Mouse (Mus musculus): ENCODE measurements around the gene Sez6l. TPM values are rescaled to one million over a fixed set of nuclear protein-coding genes. Genes with fewer than 3 reads are reported as not detected.
"Not testable (repeated sequence)": the region's sequence is repeated elsewhere in the genome, so short reads cannot be mapped to it uniquely, and the experiment has no call there.

Gene Sez6l
- polyA plus RNA-seq, 1 experiment from 2014 or later = 0.97 TPM

DNA sequence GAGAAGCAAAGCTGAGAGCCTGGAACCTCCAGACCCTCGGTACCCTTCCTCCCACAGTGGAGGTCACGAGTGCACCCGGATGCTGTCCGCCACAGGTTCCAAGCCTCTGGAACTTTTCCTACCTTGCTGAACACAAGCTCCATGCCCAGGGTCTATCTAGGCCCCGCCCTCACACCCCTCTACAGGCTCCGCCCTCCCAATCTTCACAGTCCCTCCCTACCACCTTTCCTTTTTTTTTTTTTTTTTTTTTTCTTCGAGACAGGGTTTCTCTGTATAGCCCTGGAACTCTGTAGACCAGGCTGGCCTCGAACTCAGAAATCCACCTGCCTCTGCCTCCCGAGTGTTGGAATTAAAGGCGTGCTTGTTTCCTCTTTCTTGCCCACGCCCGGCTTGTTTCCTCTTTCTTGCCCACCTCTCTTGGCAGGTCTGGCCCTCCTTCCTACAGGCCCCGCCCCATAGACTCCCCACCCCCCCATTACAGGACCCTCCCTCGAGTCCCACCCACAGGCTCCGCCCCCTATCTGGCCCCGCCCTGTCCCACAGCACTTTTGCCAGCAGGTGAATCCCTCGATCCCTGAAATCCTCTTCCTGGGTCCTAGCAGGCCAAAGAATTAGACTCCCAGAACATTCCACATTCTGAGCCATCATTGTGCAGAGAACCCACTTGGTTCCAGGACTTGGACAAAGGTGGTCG is 128.1 kb downstream of the Sez6l start, which contains the start of gene Gm6588:
Gene Gm6588 (plus strand): TSS at position 680 of the 694 bp plus-strand sequence.
- Histone ChIP-seq H3K9me3 (no peaks in the 10 kb centered on the region), H3K4me1 (no peaks in the 10 kb centered on the region), H3K4me3 (no peak within 1 kb of the TSS), H3K27me3 (no peaks in the 10 kb centered on the region; the same call in 1 of the 2 replicates), H3K27ac (no peak within 1 kb of the TSS), H3K4me2 (no peak within 1 kb of the TSS), H3K36me3 (no peaks in the 10 kb centered on the region), H3K9ac (no peak within 1 kb of the TSS)
- ATAC-seq (ENCODE audit: insufficient number of reproducible peaks, low FRiP score, low TSS enrichment, low read depth) = 0 out of 2 replicates have a peak, but pooled peaks have one; percentile 4
- 65% methylated on average over 18 of the region's 18 CpGs for WGBS

DNA sequence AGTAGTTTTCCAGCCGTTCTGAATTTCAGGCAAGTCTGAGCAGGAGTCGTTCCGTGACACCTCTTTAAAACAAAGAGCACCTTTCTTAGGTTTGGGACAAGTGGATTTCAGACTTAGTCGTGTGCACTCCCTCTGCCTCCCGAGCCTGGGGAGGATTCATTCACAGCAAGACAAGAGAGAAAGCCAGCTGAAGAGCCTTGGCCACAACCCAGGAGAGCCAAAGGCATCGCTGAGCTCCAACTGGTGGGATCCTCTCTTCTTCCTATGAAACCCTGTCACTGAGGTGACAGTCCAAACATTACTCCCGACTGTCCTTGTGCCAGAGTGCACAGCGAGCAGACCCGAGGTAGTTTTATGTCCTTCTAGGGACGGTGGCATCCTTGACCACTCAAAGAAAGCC is 138.4 kb downstream of the Sez6l start:
- no peaks in the 10 kb centered on the region for H3K36me3 ChIP-seq
- H3K27me3 ChIP-seq = peaks cover 12% of the 10 kb centered on the region
- no peak overlapping the region for H3K27ac ChIP-seq
- no peak overlapping the region for H3K4me3 ChIP-seq
- 36% methylated on average over 10 of the region's 10 CpGs for WGBS
- H3K9ac ChIP-seq = no peak overlapping the region
- no peaks in the 10 kb centered on the region for H3K4me1 ChIP-seq
- ATAC-seq (ENCODE audit: insufficient number of reproducible peaks, low FRiP score, low TSS enrichment, low read depth) = no peak
- no peak overlapping the region for H3K4me2 ChIP-seq
- no peaks in the 10 kb centered on the region for H3K9me3 ChIP-seq

DNA sequence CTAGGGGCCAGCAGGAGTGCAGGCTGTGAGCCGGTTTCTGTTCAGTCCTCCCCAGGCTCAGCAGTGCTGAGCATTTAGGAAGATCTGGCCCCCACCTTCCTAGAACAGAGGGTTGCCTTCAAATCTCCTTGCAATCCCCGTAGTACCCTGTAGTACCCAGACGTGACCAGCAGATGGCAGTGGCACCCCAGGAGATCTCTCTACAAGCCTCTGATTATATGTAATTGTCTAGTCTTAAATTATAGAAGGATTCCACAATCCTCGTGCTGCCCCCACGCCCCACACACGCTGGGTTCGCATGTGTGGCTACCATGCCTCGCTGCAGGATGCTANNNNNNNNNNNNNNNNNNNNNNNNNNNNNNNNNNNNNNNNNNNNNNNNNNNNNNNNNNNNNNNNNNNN is 144.0 kb downstream of the Sez6l start:
- Histone ChIP-seq H3K36me3 (no peaks in the 10 kb centered on the region), H3K9ac (no peak overlapping the region), H3K27ac (no peak overlapping the region), H3K4me3 (no peak overlapping the region), H3K27me3 (peaks cover 24% of the 10 kb centered on the region), H3K9me3 (no peaks in the 10 kb centered on the region), H3K4me1 (peaks cover 13% of the 10 kb centered on the region), H3K4me2 (no peak overlapping the region)
- no peak for ATAC-seq (ENCODE audit: insufficient number of reproducible peaks, low FRiP score, low TSS enrichment, low read depth)
- 2% methylated on average over 8 of the region's 8 CpGs for WGBS

DNA sequence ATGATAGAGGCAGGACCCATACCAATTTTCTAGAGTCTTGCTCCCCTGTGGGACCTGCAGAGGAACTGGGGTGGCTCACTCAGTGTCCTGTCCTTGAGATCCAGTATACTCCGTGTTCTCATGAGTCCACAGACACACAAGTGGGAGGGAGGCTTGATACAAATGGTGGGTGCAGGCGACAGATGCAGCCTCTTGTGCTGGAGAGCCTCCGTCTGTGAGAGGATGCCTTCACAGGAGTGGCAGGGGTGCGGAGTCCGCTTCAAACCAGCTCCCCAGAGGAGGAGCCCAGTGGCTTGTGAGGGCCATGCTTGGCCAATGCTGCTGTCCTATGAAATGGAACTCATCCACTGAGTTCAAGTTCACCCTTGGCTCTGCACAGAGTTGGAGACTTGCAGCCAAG is 145.0 kb downstream of the Sez6l start:
- ATAC-seq (ENCODE audit: insufficient number of reproducible peaks, low FRiP score, low TSS enrichment, low read depth) = no peak
- peaks cover 24% of the 10 kb centered on the region for H3K27me3 ChIP-seq
- H3K4me3 ChIP-seq = no peak overlapping the region
- peaks cover 13% of the 10 kb centered on the region for H3K4me1 ChIP-seq
- 83% methylated on average over 5 of the region's 5 CpGs for WGBS
- H3K4me2 ChIP-seq = no peak overlapping the region
- H3K27ac ChIP-seq = no peak overlapping the region
- H3K9me3 ChIP-seq = no peaks in the 10 kb centered on the region
- H3K36me3 ChIP-seq = no peaks in the 10 kb centered on the region
- H3K9ac ChIP-seq = no peak overlapping the region

DNA sequence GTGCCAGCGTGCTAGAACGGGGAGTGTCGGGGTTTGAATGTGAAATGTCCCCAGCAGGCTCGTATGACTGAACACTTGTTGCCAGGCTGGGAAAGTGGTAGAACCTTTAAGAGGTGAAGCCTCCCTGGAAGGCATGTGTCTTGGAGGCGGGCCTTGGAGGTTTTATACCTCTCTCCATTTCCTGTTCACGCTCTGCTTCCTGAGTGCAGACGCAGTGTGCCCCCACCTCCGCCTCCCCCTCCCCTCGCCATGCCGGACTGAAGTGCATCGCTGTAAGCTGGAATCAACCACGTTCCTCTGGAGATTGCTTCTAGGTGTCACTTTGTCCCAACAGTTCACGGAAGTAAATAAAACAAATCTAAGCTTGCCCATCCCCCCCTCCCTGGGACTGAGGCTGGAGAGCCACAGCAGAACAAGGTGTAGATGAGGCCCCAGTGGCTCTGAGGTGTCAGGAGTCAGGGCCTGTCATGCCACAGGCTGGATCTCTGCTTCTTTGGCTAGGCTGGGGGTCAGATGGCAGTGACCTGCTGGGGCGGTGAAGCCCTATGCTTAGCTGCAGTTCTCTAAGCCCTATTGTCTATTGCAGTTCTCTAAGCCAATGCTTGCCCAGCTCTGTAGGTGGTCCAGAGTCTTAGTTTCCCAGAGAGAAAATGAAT is 145.7 kb downstream of the Sez6l start:
- H3K4me1 ChIP-seq = peaks cover 13% of the 10 kb centered on the region
- peak overlapping the region; percentile 3; the same call in 1 of the 2 replicates for H3K4me3 ChIP-seq
- WGBS = 17% methylated on average over 14 of the region's 14 CpGs
- peak overlapping the region; percentile 30 for H3K4me2 ChIP-seq
- peaks cover 31% of the 10 kb centered on the region for H3K27me3 ChIP-seq
- ATAC-seq (ENCODE audit: insufficient number of reproducible peaks, low FRiP score, low TSS enrichment, low read depth) = no peak
- H3K27ac ChIP-seq = no peak overlapping the region
- no peaks in the 10 kb centered on the region for H3K9me3 ChIP-seq
- H3K36me3 ChIP-seq = no peaks in the 10 kb centered on the region
- no peak overlapping the region for H3K9ac ChIP-seq

DNA sequence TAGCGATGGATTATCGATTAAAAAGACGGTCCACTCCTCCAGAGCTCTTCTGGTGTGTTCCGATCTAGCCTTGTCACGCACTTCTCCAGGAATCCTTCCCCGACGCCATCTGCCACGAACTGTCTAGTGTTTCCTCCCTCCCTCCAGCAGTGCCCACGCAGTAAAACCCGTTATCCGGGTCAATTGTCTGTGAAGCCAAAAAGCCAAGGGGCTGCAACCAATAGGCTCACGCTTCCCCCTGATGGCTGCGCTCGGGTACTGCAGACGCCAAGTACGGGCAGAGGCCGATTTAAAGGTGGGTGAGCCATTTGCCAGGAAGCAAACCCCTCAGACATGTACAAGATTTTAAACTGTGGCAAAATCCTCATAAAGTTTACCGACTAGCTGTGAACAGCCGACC is 148.0 kb downstream of the Sez6l start:
- Histone ChIP-seq H3K27me3 (peaks cover 39% of the 10 kb centered on the region), H3K9me3 (no peaks in the 10 kb centered on the region), H3K4me1 (peaks cover 13% of the 10 kb centered on the region), H3K36me3 (no peaks in the 10 kb centered on the region), H3K27ac (no peak overlapping the region), H3K4me3 (no peak overlapping the region), H3K9ac (no peak overlapping the region), H3K4me2 (peak overlapping the region; percentile 27; the same call in 1 of the 2 replicates)
- WGBS = 13% methylated on average over 19 of the region's 19 CpGs
- no peak for ATAC-seq (ENCODE audit: insufficient number of reproducible peaks, low FRiP score, low TSS enrichment, low read depth)

DNA sequence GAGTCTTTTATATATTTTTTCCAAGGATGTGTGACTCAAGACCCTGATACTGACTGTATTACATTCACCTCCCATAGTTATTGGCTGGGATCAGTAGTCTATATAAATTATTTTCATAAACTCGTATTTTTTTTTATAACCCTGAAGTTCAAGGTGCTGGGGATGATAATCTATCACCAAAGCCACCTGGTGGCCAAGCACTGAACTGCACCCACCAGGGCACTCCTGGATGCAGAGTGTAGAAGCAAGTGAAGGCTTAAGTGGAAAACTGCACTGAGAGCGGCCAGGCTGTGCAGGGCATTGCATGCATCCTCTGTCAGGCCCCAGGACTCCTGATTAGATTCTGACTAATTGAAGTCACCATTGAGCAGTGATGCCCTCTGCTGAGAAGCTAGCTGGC is 149.7 kb downstream of the Sez6l start:
- Histone ChIP-seq H3K27me3 (peaks cover 40% of the 10 kb centered on the region), H3K4me3 (no peak overlapping the region), H3K4me1 (peaks cover 13% of the 10 kb centered on the region), H3K27ac (no peak overlapping the region), H3K9ac (no peak overlapping the region), H3K4me2 (no peak overlapping the region), H3K9me3 (no peaks in the 10 kb centered on the region), H3K36me3 (no peaks in the 10 kb centered on the region)
- no peak for ATAC-seq (ENCODE audit: insufficient number of reproducible peaks, low FRiP score, low TSS enrichment, low read depth)
- WGBS = 44% methylated on average over 2 of the region's 2 CpGs

DNA sequence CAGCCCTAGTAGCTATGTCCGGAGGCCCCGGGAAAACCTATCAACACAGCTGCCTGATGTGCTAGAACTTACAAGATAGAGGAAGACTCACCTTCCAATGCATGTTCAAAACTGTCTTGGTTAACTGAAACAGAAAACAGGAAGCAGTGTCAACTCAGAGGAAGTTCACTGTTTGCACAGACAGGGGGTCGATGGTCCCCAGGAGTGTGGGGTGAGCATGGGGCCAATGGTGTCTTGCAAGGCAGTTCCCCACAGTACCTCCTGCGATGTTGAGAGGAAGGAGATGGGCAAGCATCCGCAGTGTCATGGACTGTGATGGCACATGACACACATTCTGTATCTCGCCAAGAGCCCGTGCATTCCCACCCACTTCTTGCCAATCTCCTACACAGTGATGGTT is 150.3 kb downstream of the Sez6l start:
- H3K9ac ChIP-seq = no peak overlapping the region
- ATAC-seq (ENCODE audit: insufficient number of reproducible peaks, low FRiP score, low TSS enrichment, low read depth) = no peak
- H3K9me3 ChIP-seq = no peaks in the 10 kb centered on the region
- H3K4me1 ChIP-seq = peaks cover 13% of the 10 kb centered on the region
- no peak overlapping the region for H3K4me3 ChIP-seq
- H3K36me3 ChIP-seq = no peaks in the 10 kb centered on the region
- WGBS = 78% methylated on average over 7 of the region's 7 CpGs
- H3K27me3 ChIP-seq = peaks cover 35% of the 10 kb centered on the region
- no peak overlapping the region for H3K27ac ChIP-seq
- H3K4me2 ChIP-seq = no peak overlapping the region

DNA sequence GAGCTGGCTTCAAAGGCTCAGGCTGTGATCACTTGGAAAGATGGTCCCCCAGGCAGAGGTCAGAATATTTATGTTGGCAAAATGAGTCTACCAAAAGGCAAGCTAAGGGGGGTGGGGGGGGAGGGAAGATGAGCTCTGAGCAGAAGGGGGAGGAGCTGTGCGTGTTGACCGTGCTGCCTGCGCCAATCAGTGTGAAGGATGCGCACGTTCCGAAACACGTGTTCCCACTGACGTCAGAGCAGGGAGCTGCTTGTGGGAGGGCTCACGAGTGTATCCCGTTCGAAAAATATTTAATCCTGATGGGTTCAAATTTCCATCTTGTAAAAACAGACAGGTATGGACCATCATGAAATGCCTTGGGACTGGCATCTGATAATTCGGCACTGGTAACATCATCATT is 157.4 kb downstream of the Sez6l start:
- Histone ChIP-seq H3K27me3 (peaks cover 15% of the 10 kb centered on the region), H3K4me1 (no peaks in the 10 kb centered on the region), H3K27ac (no peak overlapping the region), H3K4me2 (no peak overlapping the region), H3K9ac (no peak overlapping the region), H3K36me3 (no peaks in the 10 kb centered on the region), H3K4me3 (no peak overlapping the region), H3K9me3 (no peaks in the 10 kb centered on the region)
- 24% methylated on average over 12 of the region's 12 CpGs for WGBS
- no peak for ATAC-seq (ENCODE audit: insufficient number of reproducible peaks, low FRiP score, low TSS enrichment, low read depth)

DNA sequence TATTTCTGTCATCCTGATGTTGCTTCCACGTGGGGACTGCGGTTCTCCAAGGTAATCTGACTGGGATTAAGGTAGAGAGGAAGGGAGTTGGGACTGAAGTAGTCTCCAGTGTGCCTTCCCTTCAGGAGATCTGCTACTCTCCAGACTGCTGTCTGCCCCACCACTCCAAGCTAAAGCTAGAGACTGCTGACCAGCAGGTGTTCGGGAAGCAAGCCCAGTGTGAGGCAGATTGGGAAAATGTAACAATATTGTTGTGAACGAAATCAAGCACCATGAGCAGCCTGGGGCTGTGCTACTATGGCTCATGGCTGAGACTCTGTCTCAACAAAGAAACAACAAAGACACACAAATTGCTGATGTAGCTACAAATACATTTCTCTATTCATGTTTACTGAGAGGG is 159.0 kb downstream of the Sez6l start:
- WGBS = 53% methylated on average over 4 of the region's 4 CpGs
- Histone ChIP-seq H3K27me3 (peaks cover 4% of the 10 kb centered on the region; the same call in 1 of the 2 replicates), H3K9ac (no peak overlapping the region), H3K4me3 (no peak overlapping the region), H3K9me3 (no peaks in the 10 kb centered on the region), H3K4me1 (no peaks in the 10 kb centered on the region), H3K36me3 (no peaks in the 10 kb centered on the region), H3K4me2 (no peak overlapping the region), H3K27ac (no peak overlapping the region)
- no peak for ATAC-seq (ENCODE audit: insufficient number of reproducible peaks, low FRiP score, low TSS enrichment, low read depth)

DNA sequence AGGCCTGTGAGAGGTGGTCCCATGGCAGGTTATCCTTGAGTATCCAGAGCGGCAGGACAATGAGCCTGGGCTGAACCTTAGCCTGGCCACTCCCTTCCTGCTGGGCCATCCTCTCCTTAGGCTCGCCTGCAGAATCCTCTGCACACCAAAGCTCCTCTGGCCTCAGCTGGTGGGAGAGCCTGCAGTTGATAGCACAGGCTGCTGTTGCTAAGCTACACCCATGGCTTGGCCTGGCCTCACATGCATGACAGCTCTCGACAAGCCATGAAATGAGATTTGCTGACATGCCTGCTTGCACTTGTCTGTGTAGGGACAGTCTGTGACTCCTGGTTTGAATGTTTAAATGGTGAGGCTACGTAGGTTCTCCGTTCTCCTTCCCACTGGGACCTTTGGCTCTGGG is 160.3 kb downstream of the Sez6l start:
- 70% methylated on average over 5 of the region's 5 CpGs for WGBS
- no peak overlapping the region for H3K4me3 ChIP-seq

DNA sequence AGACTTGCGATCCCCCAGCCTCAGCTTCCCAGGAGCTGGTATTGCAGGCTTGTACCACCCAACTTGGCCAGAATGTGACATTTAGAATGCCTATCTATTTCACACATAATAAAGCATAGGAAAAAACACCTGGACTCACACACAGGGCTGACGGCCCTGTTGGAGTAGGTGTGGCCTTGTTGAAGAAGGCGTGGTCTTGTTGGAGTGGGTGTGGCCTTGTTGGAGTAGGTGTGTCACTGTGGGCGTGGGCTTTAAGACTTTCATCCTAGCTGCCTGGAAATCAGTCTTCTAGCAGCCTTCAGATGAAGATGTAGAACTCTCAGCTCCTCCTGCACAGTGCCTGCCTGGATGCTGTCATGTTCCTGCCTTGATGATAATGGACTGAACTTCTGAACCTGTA is 164.2 kb downstream of the Sez6l start:
- not testable (repeated sequence) for H3K4me2 ChIP-seq; H3K4me3 ChIP-seq; H3K27ac ChIP-seq; H3K36me3 ChIP-seq; H3K9me3 ChIP-seq; ATAC-seq (ENCODE audit: insufficient number of reproducible peaks, low FRiP score, low TSS enrichment, low read depth); H3K4me1 ChIP-seq; H3K9ac ChIP-seq
- peaks cover 24% of the 10 kb centered on the region for H3K27me3 ChIP-seq
- WGBS = 68% methylated on average over 4 of the region's 4 CpGs

More for the DNA sequence above, 160.3 kb downstream of the Sez6l start:
- ATAC-seq (ENCODE audit: insufficient number of reproducible peaks, low FRiP score, low TSS enrichment, low read depth) = no peak
- H3K4me2 ChIP-seq = no peak overlapping the region
- H3K9ac ChIP-seq = no peak overlapping the region
- peaks cover 13% of the 10 kb centered on the region for H3K27me3 ChIP-seq
- no peaks in the 10 kb centered on the region for H3K9me3 ChIP-seq
- peaks cover 4% of the 10 kb centered on the region for H3K4me1 ChIP-seq
- H3K36me3 ChIP-seq = no peaks in the 10 kb centered on the region
- H3K27ac ChIP-seq = no peak overlapping the region

Data from limb, embryonic 15.5 days (tissue).